Mouse (Mus musculus) neural tube, postnatal 0 days (tissue): ENCODE results near the gene Akip1. TPM values are rescaled to one million over a fixed set of nuclear protein-coding genes. Genes with fewer than 3 reads are reported as not detected.

Source experiments
- polyA plus RNA-seq: library from polyadenylated mRNA; unstranded; fragments of >200 nt; fragmentation: Nextera tagmentation; extraction: Ambion mirVana; gene quantifications from 2 replicates; pipeline ENCODE4 v1.2.1, GENCODE M21; 2015

Akip1 gene
- polyA plus RNA-seq, result 17.6 and 20.5 TPM in 2 replicates

GRCm38 (mm10) chr7:109703190-109704015 lies at the start of gene Akip1, which contains the start of gene St5:
Gene Akip1 (plus strand): TSS chr7:109703690.
Gene St5 (minus strand): TSS chr7:109703605.

GRCm38 (mm10) chr7:109723697-109724096 lies 20.2 kb downstream of the Akip1 start, which contains the start of gene BC051019:
Gene BC051019 (minus strand): TSS chr7:109723850.

GRCm38 (mm10) chr7:109731626-109732025 lies 28.1 kb downstream of the Akip1 start, which contains the start of gene Ascl3:
Gene Ascl3 (minus strand): TSS chr7:109731726.

GRCm38 (mm10) chr7:109752008-109752925 lies 48.8 kb downstream of the Akip1 start, which contains the start of gene Tmem9b:
Gene Tmem9b (minus strand): TSS chr7:109752875.

Other genes with a start within 250 kb of the Akip1 start
- gene Trim66, start 195.6 kb upstream of the Akip1 start, polyA plus RNA-seq, result 0.71 and 0.96 TPM in 2 replicates
- gene Rpl27a, start 184.5 kb upstream of the Akip1 start, polyA plus RNA-seq, result 93.4 and 105 TPM in 2 replicates
- gene St5, start 85 bp upstream of the Akip1 start, polyA plus RNA-seq, result 15.7 and 21.4 TPM in 2 replicates
- 0.25 TPM in 1 of 2 replicates, not detected in the other for gene BC051019, start 20.2 kb downstream of the Akip1 start, polyA plus RNA-seq
- 0.47 TPM in 1 of 2 replicates, not detected in the other for gene Ascl3, start 28.0 kb downstream of the Akip1 start, polyA plus RNA-seq
- 163 and 173 TPM in 2 replicates for gene Tmem9b, start 49.2 kb downstream of the Akip1 start, polyA plus RNA-seq
- gene Nrip3, start 78.3 kb downstream of the Akip1 start, polyA plus RNA-seq, result 24.8 and 24.9 TPM in 2 replicates
- 1.7 and 2.2 TPM in 2 replicates for gene Scube2, start 162.0 kb downstream of the Akip1 start, polyA plus RNA-seq